Mouse (Mus musculus) layer of hippocampus, postnatal 25 days (tissue): ENCODE results near the gene Stam. TPM values are rescaled to one million over a fixed set of nuclear protein-coding genes. Genes with fewer than 3 reads are reported as not detected.
A peak's percentile ranks its signal among the peaks of the same experiment; 100 is the strongest.
"Not testable (repeated sequence)": the region's sequence is repeated elsewhere in the genome, so short reads cannot be mapped to it uniquely, and the experiment has no call there.

Source experiments
- DNase-seq, 2 experiments: peaks; one replicate each; pipeline ENCODE4 v3.0.0; 2022; ENCODE audit warnings: mixed read lengths in 2 of 2, low spot score in 1 of 2; ENCODE audit errors: extremely low spot score in 1 of 2
- total RNA-seq, 2 experiments: library from RNA; stranded (reverse); gene quantifications; 2 replicates each; pipeline ENCODE4 v1.2.3; 2021

Stam gene
- total RNA-seq = 100 to 1,000 TPM in 1 of 2 experiments, 10 to 100 TPM in 1; 85.4 to 100 TPM

DNA sequence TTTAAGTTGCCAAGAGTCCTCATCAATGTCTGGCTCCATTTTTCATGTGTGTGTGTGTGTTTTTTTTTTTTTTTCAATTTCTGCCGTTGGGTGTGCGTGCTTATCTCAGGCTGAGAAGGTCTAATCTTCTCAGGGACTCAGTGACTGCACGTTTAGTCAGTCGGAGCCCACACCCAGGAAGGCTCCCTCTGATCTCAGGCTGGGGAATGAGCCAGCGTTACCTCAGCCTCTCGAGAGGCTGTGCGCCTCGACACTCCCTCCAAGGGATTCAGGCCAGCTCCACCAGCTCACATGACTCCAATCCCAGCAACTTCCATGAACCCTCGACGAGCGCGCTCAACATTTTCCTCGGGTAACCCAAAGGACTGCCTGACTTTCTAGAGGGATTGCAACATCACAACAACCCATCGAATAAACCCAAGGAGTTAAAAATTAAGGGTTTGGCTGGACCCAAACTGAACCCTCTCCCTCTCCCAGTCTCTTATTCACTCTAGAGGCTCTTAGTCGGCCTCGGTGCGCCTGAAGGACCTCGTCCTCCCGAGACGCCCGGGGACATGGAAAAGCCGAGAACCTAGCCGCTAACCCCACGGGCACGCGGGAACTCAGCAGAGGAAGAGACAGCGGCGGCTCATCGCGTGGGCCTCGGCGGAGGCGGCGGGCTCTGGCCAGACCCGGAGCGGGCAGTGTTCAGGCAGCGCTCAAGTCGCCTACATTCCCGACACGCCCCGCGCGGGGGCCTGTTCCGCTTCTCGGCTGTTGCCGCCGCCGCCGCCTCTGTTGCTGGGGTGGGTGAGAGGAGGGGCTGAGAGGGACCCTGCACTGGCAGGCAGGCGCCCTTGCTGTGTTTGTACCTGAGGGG, at the start of gene Stam:
Gene Stam, plus strand, starts transcription at position 737 of the 859 bp plus-strand sequence.
- DNase-seq = peak; percentile 92 to 93

DNA sequence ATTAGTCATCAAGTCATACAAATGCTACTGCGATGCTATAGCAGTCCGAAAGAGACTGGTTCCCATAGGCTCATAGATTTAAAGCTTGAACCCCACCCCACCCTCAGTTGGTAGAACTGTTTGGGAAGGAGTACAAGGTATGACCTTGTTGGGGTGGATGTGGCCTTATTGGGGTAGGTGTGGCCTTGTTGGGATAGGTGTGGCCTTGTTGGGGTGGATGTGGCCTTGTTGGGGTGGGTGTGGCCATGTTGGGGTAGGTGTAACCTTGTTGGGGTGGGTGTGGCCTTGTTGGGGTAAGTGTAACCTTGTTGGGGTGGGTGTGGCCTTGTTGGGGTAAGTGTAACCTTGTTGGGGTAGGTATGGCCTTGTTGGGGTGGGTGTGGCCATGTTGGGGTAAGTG, 32.6 kb upstream of the Stam start:
- DNase-seq = no peak

DNA sequence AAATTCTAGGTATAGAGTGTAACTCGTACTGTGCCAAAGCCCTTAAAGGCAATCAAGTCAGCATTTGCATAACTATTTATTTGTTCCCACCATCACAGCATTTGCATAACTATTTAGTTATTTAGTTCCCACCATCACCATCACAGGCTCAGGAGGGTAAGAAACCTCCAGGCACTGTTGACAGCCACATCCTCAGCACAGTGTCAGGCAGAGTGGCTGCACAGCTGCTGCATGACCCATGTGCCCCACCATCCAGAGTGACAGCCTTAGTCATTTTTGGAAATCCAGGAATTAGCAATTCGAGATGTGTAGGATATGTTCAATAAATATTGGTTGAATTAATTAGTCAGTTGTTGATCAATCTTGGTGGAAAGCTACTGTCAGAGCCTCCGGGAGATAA, 30.9 kb upstream of the Stam start:
- DNase-seq = no peak

DNA sequence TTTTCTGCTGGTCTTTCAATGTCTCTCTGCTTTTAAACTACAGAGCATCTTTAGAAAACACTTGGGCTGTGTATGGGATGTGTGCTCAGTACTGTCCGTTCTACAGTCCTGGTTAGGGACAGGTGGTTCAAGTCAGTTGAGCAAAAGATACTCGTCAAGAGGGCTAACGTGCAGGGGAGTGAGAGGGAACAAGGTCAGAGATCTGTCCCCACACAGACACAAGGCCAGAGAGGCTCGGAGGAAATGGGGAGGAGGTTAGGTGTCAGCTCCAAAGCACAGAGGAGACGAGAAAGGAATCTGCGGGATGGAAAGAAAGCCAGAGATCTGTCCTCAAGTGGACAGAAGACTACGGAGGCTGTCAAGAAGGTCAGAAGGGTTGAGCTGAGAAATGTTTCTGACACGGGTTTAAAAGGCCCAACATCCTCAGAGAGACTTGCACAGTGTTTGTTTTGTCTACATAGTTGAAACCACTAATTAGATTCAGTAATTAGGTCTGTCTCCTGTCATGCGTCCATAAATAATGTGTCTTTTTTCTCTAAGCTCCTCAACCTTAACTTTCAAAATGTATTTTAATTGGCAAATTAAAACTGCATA, 30.2 kb upstream of the Stam start:
- no peak for DNase-seq

DNA sequence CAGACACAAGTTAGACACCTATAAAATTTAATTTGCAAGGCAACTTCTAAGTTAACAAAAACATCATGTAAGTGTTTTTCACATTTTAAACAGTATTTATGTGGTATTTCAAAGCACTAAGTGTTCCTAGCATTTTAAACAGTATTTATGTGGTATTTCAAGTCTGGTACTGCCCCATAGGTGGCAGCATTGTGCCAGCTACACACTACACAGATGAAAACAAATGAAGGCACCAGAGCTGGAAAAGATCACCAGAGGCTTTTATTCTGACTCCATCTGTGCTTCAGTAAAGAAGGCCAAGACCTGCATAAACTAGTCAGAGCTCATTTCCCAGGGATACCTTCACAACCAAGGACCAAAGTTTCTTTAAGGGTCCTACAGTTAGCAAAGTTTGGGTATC, 25.5 kb upstream of the Stam start:
- peak; percentile 24 to 64 for DNase-seq

DNA sequence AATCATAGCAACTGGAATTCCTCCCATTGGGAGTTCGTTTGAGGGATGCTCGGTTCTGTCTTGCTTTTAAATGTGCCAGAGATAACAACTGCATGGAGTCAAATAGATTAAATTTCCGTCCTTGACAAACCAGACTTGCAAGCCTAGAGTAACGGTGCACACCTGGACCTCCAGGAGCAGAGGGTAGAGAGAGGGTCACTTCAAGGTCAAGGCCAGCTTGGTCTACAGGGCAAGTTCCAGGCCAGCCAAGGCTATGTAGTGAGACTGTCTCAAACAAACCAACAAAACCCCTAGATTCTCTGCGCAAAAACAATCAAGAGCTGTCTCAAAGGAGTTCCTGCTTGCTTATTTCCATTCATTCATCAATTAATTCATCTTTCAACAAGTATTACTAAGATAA, 25.1 kb upstream of the Stam start:
- no peak for DNase-seq

DNA sequence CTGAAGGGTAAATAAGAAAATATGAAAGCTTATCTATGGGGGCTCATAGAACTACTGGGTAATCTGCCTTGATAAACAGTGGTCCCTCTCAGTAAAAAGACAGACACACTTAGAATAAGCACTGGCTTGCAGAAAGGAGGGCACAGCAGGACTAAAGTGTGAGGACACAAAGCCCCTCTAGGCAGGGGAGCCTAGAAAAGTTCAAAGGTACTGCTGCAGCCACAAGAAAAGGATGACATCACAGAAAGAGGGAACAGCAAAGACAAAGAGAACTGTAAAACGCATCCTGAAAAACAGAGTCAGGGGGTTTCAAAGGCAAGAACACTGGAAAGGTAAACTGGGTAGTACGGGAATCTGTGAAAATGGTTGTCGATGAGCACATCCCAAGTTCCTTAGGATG, 20.3 kb upstream of the Stam start:
- no peak for DNase-seq

DNA sequence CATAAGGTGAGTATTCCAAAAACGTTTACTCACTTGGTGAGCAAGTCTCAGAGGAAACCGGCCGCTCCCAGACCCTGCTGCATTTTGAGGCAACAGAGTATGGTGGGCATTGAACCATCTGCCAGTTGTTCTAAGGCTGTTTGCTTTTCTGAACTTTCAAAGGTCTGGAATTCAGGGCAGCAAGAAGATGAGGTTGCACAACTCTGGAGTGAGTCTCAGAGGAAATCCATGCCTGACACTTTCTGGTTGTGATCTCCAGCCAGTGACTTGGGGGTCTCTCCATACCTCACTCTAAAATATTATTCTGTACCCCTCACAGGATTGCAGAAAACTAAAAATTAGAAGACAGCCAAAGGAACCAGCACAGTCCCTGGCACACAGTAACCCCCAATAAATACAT, 19.7 kb upstream of the Stam start:
- DNase-seq = no peak

DNA sequence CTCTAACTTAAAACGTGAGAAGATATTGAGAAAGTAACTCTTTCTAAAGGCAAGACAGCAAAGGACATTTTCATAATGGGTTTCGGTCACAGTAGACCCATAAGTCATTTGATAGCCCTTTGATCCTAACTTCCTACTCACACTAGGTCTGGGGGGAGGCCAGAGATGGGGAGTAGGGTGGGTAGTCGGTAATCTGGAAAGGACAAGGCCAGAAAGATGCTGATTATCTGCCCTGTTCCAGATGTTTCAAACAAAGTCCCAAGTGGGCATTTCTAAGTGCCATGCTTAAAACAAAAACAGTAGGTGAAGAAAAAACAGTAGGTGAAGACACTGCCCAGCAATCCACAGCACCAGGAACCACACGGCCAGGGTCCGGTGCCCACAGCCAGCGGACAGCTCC, 19.2 kb upstream of the Stam start:
- DNase-seq = no peak

DNA sequence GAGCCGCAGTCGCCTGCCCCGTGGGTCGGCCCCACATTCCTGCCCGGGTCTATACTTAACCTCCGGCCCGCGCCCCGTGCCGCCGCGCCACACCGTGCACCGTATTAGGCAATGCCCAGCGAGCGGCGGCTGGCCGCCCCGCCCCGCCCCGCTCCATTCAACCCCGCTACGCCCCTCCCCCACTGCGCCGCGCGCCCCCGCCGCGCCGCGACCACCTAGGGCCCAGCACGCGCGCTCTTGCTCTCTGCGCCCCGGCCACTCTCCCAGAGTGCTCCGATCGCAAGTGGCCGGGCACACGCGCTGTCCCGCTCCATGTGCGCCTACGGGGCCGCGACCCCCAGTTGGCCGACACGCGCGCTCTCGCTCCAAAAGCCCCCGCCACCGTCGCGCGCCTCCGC, 18.7 kb upstream of the Stam start:
- peak in 1 of 2 experiments; percentile 65 for DNase-seq

DNA sequence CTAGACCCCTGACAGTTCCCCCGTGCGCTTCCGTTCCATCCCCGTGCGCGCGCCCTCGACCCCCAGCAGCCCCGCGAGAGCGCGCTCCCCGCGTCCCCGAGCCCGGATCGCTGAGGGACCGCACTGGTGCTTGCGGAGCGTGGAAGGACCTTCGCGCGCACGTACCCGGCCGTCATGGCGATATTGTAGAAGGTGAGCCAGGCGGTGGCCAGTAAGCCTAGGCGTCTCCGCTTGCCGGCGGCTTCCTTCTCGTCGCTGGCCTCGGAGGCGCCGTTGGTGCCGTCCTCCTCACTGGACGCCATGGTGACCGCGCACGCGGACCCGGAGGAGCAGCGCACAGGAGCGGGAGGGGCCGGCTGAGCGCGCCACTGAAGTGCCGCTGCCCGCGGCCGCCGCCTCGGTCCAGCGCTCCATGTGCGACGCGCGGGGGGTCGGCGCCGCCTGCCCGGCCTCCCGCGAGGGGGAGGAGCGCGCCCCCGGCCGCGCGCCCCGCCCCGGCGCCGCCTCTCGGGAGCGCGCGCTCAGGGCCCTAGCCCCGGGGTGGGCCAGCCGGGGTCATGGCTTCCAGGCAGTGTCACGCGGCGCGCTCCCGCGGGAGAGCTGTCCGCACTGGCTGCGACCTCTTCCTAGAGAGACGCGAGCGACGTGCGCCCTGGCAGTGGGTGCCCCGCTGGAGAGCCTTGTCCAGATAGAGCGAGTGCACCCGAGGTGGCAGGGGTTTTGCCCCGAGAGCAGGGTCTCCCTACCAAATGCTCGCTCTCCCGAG, 18.1 kb upstream of the Stam start, which contains the start of gene Hacd1:
Gene Hacd1, minus strand, starts transcription at position 570 of the 766 bp plus-strand sequence.
- DNase-seq = peak; percentile 69 to 81

DNA sequence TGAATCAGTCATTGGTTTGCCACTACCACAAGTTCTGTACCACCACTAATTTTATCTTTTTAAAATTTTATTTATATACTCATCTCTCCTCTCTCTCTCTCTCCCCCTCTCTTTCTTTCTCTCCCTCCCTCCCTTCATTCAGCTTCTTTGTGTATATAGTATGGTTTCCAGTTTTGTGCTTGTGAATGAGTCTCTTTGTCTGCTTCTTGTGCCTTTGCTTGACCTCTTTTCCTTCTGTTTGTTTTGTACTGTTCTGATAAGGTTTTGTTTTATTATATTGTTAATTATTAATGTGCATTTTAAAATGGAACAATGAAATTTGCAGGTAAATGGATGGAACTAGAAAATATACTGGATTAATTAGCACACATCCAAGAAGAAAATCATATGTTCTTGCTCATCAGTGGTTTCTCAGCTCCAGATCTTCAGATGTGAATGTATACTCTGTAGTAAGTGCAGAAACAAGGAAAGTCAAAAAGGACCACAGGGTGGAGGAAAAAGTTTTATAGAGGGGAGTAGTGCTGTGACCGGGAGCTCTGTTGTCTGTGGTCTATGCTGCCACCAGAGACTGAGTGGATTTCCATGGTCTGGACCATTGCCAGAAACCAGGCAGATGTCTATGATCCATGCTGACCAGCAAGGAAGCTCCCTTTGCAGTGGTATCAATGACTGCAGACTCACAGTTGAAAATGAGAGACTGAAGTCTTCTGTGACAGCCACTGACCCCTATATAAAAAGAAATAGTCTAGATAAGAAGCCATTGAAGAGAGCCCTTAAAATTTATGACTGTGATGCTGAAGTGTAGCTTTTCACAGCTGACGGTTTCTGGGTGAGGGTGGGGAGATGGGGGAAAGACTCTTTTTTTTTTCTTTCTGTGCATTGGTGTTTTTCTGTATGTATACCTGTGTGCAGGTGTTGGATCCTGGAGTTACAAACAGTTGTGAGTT, 7.9 kb upstream of the Stam start:
- DNase-seq = no peak

DNA sequence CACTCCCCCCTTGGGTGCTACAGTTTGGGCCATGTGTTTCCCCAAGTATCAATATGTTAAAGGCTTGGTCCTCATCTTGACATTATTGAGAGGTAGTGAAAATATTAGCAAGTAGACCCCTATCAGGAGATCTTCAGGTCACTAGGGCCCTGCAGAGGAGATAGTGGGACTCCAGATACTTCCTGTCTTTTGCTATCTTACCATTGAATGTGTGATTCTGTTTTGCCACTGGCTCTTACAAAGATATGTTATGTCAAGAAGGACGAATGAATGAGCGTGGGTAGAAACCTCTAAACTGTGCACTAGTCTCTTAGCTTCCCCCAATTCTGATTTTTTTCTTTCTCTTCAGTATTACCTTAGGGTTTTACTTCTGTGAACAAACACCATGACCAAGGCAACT, 4.9 kb upstream of the Stam start:
- no peak for DNase-seq

DNA sequence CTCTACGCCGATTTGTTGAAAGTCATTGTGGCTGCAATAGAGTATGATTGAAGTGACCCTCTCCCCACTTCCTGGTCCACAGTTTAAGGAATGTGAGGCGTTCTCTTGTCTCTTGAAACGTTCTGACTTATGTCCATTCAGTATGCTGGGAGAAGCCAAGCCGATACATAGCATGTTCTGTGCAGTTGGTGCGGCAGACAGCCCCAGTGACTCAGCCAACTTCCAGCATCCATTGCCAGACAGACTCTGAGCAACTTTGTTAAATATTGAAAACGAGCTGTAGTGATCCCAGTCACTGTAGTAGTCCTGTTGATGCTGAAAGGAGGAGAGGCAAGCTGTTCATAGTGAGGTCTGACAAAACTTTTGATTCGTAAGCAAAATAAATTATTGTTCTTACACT, 3.4 kb upstream of the Stam start:
- no peak for DNase-seq

DNA sequence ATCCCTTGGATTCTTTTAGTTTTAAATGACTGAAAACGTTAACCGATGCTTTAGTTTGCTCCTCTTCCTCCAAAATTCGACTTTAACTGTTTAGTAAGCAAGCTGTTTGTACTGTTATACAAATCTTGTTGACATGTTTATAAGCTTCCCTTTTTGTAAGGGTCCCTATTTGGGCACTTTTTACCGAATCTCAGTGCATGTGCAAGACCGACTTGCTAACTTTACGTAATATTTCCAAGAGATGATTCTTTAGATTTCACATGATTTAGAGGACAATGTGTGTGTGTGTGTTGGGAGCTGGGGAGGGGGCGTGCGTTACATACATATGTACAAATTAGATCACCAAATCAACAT, 913 bp upstream of the Stam start:
- no peak for DNase-seq

DNA sequence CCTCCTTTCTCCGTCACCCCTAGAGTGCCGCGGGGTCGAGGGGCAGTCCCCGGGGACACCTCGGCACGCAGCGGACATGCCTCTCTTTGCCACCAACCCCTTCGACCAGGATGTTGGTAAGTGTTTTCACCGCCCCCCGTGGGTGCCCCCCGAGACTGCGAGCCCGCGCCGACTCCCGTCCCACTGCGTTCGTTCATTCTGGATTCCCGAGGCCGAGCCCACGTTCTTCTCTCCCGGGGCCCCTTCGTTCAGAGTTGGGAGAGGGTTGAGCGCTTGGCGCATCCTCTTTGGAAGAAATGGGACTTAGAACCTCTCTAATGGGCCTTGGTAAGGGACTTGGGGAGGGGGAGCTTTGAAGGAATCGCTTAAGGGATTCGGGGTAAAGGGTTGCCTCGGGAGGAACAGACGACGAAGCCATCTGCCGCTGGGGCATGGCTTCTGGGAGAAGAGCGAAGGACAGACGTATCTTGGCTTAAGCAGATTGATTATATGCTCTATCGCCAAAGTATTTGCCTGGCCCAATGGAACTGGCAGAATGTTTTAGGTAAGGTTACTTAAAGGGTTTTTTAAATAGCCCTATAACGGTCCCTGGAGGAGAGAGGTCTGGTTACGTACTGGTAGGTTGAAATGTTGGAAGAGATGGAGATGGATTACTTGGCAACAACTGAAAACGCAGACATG, 463 bp downstream of the Stam start:
- DNase-seq = no peak

DNA sequence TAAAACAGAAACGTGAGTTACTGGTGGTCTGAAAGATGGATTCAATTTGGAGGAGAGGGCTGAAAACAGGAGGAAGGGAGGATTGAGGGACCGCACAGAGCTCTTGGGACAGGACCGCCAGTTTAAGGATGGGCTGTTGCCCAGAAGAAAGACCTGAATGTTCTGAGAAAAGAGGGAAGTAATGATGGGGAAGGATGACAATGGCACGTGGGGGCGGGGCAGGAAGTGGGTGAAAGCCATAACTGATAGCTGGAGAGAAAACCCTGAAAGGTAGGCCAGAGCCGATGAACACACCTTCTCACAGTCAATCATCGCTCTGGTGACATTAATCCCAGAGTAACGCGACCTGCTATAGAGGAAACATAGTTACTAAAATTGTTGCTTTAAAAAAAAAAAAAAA, 4.6 kb downstream of the Stam start:
- DNase-seq = not testable (repeated sequence)

DNA sequence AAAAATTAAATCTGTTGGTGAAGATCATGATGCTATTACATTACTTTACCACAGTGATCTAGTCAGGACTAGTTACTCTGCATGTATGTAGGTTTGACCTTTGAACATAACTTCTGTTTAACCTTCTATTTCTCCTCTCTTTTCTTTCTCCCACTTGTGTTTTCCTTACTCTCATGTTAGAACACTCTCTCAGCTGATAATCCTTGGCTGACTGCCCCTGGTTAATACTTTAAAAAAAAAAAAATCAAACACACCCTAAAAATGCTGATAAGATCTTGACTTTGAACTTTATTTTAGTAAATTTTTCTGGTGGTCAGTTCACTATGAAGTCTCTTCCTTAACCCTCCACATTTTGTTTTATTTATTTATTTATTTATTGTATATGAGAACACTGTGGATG, 26.6 kb downstream of the Stam start:
- DNase-seq = no peak

DNA sequence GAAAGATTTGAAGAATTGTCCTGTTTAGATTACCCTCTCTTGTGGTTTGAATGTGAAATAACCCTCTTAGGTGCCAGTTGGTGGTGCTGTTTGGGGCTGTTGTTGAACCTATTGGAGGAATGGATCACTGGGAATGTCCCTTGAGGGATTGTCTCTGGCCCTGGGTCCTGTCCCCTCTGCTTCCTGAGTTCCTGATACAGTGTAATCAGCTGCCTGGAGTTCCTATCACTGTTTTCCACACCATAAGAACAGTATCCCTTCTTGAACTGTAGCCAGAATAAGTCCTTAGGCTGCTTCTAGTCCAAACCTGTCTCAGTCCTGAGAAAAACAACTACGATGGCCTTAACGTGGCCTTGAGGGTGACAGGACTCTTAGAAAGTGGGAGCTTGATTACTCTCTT, 28.7 kb downstream of the Stam start:
- no peak for DNase-seq

DNA sequence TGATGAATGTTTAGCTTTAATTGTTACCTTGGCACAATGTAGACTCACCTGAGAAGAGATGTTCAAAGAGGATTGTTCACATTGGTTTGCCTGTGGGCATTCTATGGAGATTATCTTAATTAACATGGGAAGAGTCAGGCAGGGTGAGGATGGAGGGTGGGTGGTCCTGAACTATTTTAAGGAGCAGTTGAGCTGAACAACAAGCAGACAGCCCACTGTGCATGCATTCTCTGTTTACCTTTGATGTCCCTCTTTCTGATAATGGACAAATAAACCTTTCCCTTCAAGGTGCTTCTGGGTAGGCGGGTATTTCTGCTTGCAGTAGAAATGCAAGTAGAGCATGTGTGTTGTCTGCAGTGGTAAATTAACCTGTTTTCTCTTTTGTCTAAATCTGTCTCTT, 30.0 kb downstream of the Stam start:
- no peak for DNase-seq
